Mouse (Mus musculus): ENCODE results near the gene Dpp3.

DNA sequence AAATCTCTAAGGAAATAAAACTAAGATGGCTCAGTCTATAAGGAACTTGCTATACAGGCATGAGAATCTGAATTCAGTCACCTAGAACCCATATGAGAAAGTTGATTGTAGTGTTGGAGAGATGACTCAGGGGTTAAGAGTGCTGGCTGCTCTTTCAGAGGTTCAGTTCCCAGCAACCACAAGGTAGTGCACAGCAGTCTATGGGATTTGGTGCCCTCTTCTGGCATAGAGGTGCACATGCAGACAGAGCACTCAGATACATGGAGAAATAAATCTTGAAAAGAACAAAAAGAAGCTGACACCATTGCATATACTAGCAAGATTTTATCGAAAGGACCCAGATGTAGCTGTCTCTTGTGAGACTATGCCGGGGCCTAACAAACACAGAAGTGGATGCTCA, 40.1 kb upstream of the Dpp3 start:
- peak; percentile 43 for TF ChIP-seq CTCF (IDR thresholded peaks at IDR 0.05; ENCODE audit: low read depth)
- TF ChIP-seq EP300 (IDR thresholded peaks at IDR 0.05; ENCODE audit: low read depth) = no peak
